Mouse (Mus musculus) gastrocnemius, adult 2 months (tissue): Measurements from ENCODE around the gene Gm49027. TPM values are rescaled to one million over a fixed set of nuclear protein-coding genes. Genes with fewer than 3 reads are reported as not detected.
"Not testable (repeated sequence)": the region's sequence is repeated elsewhere in the genome, so short reads cannot be mapped to it uniquely, and the experiment has no call there.

Source experiments
- DNase-seq: peaks from one replicate; pipeline ENCODE4 v3.0.0; 2022
- H3K27ac ChIP-seq: fragments of 200-600 bp; 2 replicates; pipeline ENCODE4 v1.8.1; 2022; ENCODE audit warnings: mild to moderate bottlenecking
- H3K4me3 ChIP-seq: fragments of 200-600 bp; 2 replicates; pipeline ENCODE4 v1.8.1; 2022; ENCODE audit warnings: mild to moderate bottlenecking, moderate library complexity
- CTCF ChIP-seq: fragments of 200-600 bp; IDR thresholded peaks from 2 replicates; pipeline ENCODE4 v1.8.1; 2022; ENCODE audit warnings: antibody characterized with exemption, mild to moderate bottlenecking, moderate library complexity
- intact Hi-C: fragments of 180-260 bp; cut with DNase I; formaldehyde crosslinking; loops from one replicate; pipeline ENCODE4 v1.15.1; 2025
- total RNA-seq, 2 experiments: library from RNA; stranded (reverse); gene quantifications; 2 replicates each; pipeline ENCODE4 v1.2.3; 2021

Gene Gm49027
- total RNA-seq, 2 experiments from 2014 or later = 0.36 TPM; not detected in 1

DNA sequence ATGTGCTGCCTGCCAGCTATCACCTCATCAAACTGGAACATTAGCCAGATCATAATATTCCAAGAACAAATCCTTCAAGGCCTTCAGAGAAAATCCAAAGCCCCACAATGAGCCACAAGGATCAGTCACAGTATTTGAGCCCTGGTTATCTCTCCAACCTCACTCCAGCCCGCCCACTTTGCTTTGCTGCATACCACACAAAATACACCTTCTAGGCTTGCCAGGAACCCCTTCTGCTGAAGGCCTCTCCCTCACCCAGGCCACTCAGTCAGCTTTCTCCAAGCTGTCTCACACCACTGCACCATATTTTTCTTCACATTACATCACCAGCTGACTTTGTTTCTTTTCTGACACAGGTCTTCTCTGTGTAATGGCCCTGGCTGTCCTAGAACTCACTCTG, 3.1 kb downstream of the Gm49027 start:
- TF ChIP-seq CTCF = no peak
- Histone ChIP-seq H3K4me3 (no peak overlapping the region), H3K27ac (no peak overlapping the region)
- intact Hi-C loops = no loop called here
- no peak for DNase-seq

DNA sequence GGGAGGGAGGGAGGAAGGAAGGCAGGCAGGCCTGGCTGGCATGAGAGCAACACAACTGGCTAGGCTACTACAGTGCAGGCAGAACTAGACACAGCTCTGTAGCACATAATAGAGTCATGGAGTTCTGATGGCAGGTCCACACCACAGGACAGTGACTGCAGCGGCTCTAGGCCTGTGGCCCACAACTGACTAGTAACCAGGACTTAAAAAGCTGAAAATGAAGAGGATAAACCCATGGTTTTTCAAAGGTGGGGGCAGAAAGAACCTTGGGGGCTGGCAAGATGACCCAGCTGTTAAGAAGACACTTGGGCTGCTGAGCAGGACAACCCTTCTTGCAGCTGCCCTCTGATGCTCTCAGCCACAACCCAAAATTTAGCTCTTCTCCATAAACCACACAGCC, 3.7 kb downstream of the Gm49027 start:
- no peak for DNase-seq
- H3K4me3 ChIP-seq = no peak overlapping the region
- no peak overlapping the region for H3K27ac ChIP-seq
- intact Hi-C loops = no loop called here
- TF ChIP-seq CTCF = no peak

DNA sequence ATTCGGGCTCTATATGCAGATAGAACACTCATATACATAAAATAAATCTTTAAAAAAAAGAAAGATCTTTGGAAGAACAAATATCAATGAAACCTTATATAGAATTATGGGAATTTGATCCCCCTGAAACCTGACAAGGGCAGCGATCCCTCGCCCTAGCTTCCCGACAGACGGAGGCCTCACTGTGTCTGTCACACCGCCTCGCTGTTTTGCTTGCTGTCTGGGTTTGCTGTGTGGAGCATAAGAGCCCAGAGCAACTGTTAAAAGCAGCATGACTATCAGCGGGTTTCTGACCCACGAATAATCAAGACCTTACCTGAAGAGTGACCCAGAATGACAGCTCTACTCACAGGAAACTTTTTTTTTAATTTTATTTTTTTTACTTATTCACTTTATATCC, 4.6 kb downstream of the Gm49027 start:
- H3K27ac ChIP-seq = no peak overlapping the region
- TF ChIP-seq CTCF = no peak
- intact Hi-C loops = no loop called here

DNA sequence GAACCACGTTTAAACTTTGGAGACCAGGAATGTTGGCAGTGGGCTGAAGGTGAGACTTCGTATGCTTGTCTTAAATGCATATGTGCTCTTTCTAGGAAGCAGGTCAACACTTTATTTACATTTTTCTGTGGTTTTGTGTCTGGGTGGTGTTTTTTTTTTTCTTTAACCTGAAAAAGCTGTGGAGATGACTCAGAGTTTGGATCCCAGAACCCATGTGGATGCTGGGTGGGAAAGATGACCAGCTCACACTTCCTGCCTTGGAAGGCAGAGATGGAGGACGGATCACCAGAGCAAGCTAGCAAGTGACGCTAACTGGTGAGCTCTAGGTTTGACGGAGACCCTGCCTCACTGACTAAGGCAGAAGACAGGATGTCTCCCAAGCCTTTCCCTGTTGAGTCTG, 10.4 kb downstream of the Gm49027 start:
- H3K27ac ChIP-seq = no peak overlapping the region
- H3K4me3 ChIP-seq = no peak overlapping the region
- no peak for DNase-seq
- intact Hi-C loops = no loop called here
- no peak for TF ChIP-seq CTCF

More for the DNA sequence above, 4.6 kb downstream of the Gm49027 start:
- no peak for DNase-seq
- H3K4me3 ChIP-seq = no peak overlapping the region

DNA sequence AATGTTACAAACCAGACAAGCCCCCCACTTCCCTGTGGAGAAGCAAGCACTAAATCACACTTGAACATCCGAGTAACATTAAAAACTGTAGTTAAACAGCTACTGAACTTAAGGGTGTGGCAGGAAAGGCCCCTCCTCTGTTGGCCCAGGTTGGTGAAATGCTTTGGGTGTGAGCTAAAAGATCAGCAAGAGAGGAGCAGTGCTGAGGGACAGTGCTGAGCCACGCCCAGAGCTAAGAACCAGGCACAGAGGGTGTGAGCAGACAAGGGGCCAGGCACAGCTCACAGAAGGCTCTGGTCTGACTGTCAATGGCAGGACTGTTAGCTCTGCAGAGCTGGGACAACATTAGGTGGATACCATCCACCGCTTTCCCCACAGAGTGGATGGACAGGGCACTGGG, 13.2 kb downstream of the Gm49027 start:
- H3K4me3 ChIP-seq = no peak overlapping the region
- no peak for TF ChIP-seq CTCF
- intact Hi-C loops = no loop called here
- H3K27ac ChIP-seq = no peak overlapping the region
- DNase-seq = no peak

DNA sequence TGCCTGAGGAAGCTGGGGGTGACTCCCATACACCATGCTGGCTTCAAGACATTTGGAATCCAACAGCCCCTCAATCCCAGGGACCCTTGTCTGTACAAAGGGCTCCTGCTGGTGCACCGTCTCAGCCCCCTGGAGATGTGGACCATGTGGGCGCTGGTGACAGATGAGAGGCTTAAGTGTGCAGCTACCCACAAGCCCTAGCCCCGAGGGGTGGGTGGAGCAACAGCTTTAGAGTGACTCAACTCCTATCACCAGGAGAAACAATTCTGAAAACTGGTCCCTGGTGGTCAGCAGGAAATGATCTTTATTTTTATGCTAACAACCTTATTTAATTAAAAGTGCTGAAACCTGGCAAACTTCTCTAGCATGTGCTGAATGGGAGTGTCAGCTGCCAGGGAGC, 13.9 kb downstream of the Gm49027 start:
- intact Hi-C loops = not testable (repeated sequence)

DNA sequence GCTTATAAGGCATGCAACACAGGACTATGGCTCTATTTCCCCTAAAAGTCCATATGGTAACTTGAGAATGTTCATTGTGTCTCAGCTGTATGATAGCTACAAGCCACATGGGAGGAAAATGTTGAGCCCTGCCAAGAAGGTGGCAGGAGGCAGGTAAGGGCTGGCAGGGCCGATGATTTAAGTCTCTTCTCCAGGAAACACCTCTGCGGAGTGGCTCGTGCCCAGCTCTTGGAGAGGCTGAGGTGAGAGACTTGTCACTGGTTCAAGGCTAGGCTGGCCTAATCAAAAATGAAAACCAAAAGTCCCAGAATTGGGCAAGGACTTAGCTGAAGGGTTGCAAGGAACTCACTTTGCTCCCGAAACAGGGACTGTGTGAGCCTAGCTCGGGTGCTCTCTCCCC, 15.1 kb downstream of the Gm49027 start, which contains the start of gene B3gnt4:
TSS of gene B3gnt4 (plus strand) at position 301 of the 400 bp plus-strand sequence.
- intact Hi-C loops = no loop called here
- TF ChIP-seq CTCF = no peak
- Histone ChIP-seq H3K27ac (no peak within 1 kb of the TSS), H3K4me3 (no peak within 1 kb of the TSS)
- no peak for DNase-seq

More for the DNA sequence above, 13.9 kb downstream of the Gm49027 start:
- DNase-seq, H3K4me3 ChIP-seq, H3K27ac ChIP-seq: not testable (repeated sequence)

DNA sequence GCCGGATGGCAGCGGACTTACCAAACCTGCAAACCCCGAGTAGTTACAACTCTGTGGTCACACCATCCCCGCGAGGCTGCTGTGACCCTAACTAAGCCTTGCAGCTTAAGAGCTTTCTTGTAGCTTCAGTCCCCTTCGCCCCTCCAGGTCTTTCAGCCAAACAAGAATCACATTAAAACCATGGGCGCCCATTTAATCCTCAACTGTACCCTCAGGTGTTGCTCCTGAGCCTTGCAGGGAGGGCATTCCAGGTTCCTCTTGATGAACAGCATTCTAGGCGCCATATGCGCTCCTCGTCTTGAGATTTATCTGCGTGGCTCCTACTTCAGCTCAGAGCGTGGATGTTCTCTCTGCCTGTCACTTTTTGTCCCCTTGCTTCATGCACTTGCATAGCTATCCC, 16.4 kb downstream of the Gm49027 start:
- intact Hi-C loops = no loop called here
- Histone ChIP-seq H3K27ac (no peak overlapping the region), H3K4me3 (peak overlapping the region; percentile 76)
- no peak for DNase-seq
- TF ChIP-seq CTCF = no peak

DNA sequence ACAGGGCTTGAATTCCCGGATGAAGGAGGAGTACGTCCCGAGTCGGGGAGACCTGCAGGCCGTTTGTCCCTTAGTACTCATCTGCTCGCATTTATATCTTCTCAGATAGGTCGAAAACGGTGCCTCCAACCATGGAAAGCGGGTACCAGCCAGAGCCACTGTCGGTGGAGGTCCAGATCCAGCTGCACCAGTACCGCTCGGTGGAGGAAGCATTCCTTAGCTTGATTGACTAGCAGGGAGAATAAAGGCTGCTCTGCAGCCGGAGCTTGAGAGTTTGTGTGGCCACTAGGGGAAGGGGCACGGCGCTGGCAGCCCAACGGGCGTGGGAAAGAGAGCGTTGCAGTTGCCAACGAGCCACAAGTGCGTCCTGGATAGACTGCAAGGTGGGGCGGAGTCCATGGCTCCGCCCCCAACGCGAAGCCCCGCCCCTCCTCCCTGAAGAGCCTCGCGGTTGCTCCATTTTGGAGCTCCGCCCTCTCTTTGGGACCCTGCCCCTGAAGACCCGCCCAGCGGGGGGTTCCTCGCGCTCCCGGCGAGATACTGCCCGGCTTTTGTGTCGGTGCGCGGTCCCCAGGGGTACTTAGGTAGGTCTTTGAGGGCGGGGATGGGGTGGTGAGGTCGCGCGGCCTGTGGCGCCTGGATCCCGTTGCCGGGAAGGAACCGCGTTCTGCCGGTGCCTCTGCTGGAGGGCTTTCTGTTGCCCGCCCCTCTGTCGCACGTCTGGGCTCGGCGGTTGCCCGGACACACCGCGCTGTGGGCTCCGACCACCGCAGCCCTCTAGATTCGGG, 17.2 kb downstream of the Gm49027 start:
- Histone ChIP-seq H3K27ac (no peak overlapping the region), H3K4me3 (peak overlapping the region; percentile 76)
- no peak for TF ChIP-seq CTCF
- intact Hi-C loops = no loop called here
- peak; percentile 83 for DNase-seq

DNA sequence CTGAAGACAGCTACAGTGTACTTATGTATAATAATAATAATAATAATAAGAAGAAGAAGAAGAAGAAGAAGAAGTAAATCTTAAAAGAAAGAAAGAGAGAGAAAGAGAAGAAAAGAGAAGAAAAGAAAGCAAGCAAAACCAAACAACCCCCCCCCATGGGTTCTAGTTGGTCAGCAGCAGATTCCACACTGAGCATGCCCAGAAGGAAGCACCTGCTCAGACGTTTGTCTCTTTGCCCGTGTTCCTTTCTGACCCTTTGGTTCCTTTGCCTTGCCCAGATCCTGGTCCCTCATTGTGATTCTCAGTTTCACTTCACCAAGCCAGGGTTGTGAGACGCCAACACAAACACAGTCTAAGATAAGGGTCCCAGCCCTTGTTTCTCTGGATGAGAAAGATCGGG, 23.3 kb downstream of the Gm49027 start:
- intact Hi-C loops = loop anchor here (2.0 kb wide), 1 partner anchor 57 kb away; no protein-coding TSS in a partner anchor
- no peak for DNase-seq
- TF ChIP-seq CTCF = no peak
- H3K27ac ChIP-seq = no peak overlapping the region
- H3K4me3 ChIP-seq = no peak overlapping the region

DNA sequence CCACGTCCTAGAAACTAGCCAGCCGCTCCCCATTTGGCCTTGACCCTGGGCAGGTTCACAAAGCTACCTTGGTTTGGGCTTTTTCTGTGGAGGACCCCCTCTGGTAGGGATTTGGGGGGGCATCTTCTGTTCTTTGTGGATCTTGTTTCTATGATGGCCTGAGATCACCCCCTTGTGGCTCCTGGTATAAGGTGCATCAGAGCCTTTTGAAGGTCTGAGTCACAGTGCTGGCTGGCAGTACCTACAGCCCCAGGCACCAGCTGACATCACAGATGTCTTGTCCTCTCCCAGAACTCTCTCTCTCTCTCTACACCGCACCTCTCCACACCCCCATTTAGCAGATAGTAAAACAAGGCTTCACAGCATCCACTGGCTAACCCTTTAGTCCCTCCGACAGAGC, 25.6 kb downstream of the Gm49027 start:
- intact Hi-C loops = loop anchor here (5.0 kb wide), 1 partner anchor 122 kb away; no protein-coding TSS in a partner anchor
- H3K4me3 ChIP-seq = no peak overlapping the region
- TF ChIP-seq CTCF = peak; percentile 61
- no peak for DNase-seq
- no peak overlapping the region for H3K27ac ChIP-seq

DNA sequence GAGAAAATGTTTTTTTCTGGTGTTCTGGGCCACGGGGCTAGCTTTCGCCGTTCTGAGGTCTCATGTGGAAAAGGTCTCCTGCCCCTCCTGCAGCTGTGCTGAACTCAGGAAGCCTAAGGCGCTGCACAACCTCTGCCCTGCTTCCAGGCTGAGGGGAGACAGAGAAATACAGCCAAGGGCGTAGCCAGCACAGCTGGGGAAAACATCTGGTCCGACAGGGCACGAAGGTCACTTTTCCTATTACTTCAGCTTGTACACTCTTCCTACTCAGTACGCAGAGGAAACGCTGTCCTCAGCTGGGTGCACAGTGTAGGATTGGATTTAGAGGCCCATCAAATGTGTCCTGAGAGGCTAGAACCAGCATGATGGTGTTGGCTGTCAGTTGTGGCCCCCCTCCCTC, 35.4 kb downstream of the Gm49027 start:
- peak; percentile 56 for DNase-seq
- H3K27ac ChIP-seq = peak overlapping the region; percentile 38; the same call in 1 of the 2 replicates
- TF ChIP-seq CTCF = no peak
- intact Hi-C loops = no loop called here
- no peak overlapping the region for H3K4me3 ChIP-seq

DNA sequence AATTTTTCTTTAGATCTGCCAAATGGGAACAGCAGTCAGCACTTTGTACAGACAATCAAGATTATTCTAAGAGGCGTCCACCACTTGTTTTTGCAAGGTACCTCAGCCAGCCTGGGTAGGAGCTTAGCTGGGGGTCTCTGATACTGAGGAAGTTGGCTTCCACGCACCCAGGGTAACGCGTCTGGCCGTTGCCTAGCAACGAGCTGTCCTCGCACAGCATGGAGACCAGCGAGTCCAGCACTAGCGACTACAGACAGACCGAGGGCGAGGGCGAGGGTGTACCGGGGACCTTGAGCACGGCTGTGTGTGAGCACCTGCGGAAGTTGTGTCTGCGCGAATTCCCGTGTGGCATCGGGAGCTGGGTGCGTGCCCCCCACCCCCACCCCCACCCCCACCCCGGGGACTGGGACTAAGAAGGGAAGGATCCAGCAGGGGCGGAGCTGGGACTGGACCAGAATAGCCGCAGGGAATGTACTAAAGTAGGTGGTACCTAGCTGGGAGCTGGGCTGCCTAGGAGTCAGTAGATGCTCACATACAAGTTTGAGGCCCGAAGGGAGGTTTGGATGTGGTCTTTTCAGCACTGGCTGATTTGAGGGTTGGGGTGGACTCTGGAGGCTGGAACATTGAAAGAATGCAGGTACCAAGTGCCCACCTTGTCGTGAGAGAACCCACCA, 36.0 kb downstream of the Gm49027 start, which contains the start of the genes Lrrc43 and Il31:
TSS of gene Lrrc43 (plus strand) at position 194 of the 674 bp plus-strand sequence.
TSS of gene Il31 (minus strand) at position 378 of the 674 bp plus-strand sequence.
- intact Hi-C loops = no loop called here
- Histone ChIP-seq H3K27ac (peak within 1 kb of the TSS; percentile 38; the same call in 1 of the 2 replicates), H3K4me3 (no peak within 1 kb of the TSS)
- no peak for DNase-seq
- TF ChIP-seq CTCF = no peak
